Mouse (Mus musculus) layer of hippocampus, adult 9-11 months (tissue): ENCODE data around the gene A2m.

Experiments used
- DNase-seq: peaks from one replicate; pipeline ENCODE4 v3.0.0; 2022

The A2m gene

GRCm38 (mm10) chr6:121635076-121635475 lies at the start of gene A2m:
Gene A2m (plus strand): TSS chr6:121635376.
- DNase-seq: no peak

GRCm38 (mm10) chr6:121590131-121590530 lies 45.0 kb upstream of the A2m start:
- no peak for DNase-seq

- no peak for DNase-seq
Measured at GRCm38 (mm10) chr6:121600927-121601326, 34.2 kb upstream of the A2m start.

GRCm38 (mm10) chr6:121607861-121608260 lies 27.3 kb upstream of the A2m start:
- DNase-seq: no peak

GRCm38 (mm10) chr6:121611796-121612195 lies 23.4 kb upstream of the A2m start:
- no peak for DNase-seq

- DNase-seq: no peak
Measured at GRCm38 (mm10) chr6:121617476-121617875, 17.7 kb upstream of the A2m start.

GRCm38 (mm10) chr6:121622525-121622924 lies 12.7 kb upstream of the A2m start:
- no peak for DNase-seq

- DNase-seq: no peak
Measured at GRCm38 (mm10) chr6:121634520-121634919, 656 bp upstream of the A2m start.

GRCm38 (mm10) chr6:121635878-121636371 lies 749 bp downstream of the A2m start:
- DNase-seq: peak; percentile 20

GRCm38 (mm10) chr6:121648499-121648898 lies 13.3 kb downstream of the A2m start:
- no peak for DNase-seq
